Mouse (Mus musculus) forebrain, embryonic 13.5 days (tissue): Measurements from ENCODE around the gene Grxcr1. TPM values are rescaled to one million over a fixed set of nuclear protein-coding genes. Genes with fewer than 3 reads are reported as not detected.

Source experiments
- ATAC-seq: fragments of 200-750 bp; cut with Nextera tagmentation; 2 replicates; pipeline ENCODE4 v1.8.0; 2017
- H3K27ac ChIP-seq: fragments of 300-500 bp; sonication (generic); 2 replicates; pipeline ENCODE4 v1.5.1; 2015; ENCODE audit warnings: inconsistent platforms, mild to moderate bottlenecking, moderate library complexity
- H3K27me3 ChIP-seq: fragments of 300-500 bp; sonication (generic); 2 replicates; pipeline ENCODE4 v1.6.1; 2015; ENCODE audit warnings: mild to moderate bottlenecking, inconsistent platforms
- H3K36me3 ChIP-seq: fragments of 300-500 bp; sonication (generic); 2 replicates; pipeline ENCODE4 v1.6.1; 2015; ENCODE audit warnings: mild to moderate bottlenecking, inconsistent platforms; ENCODE audit not compliant: poor library complexity, severe bottlenecking
- H3K4me1 ChIP-seq: fragments of 300-500 bp; sonication (generic); 2 replicates; pipeline ENCODE4 v1.6.1; 2015; ENCODE audit warnings: inconsistent platforms
- H3K4me2 ChIP-seq: fragments of 300-500 bp; sonication (generic); 2 replicates; pipeline ENCODE4 v1.6.1; 2015; ENCODE audit warnings: inconsistent platforms, mild to moderate bottlenecking, moderate library complexity
- H3K4me3 ChIP-seq: fragments of 300-500 bp; sonication (generic); 2 replicates; pipeline ENCODE4 v1.5.1; 2015; ENCODE audit warnings: mild to moderate bottlenecking, inconsistent platforms
- H3K9ac ChIP-seq: fragments of 300-500 bp; sonication (generic); 2 replicates; pipeline ENCODE4 v1.6.1; 2015; ENCODE audit warnings: mild to moderate bottlenecking, inconsistent platforms
- H3K9me3 ChIP-seq: fragments of 300-500 bp; sonication (generic); replicated peaks from 2 replicates; pipeline ENCODE4 v1.6.1; 2016; ENCODE audit warnings: inconsistent platforms
- WGBS: fragments of 180-500 bp; shearing (Covaris S2); methylation state at CpG from one replicate; pipeline ENCODE4 v1.1.7; 2015; 5-methylcytosine and 5-hydroxymethylcytosine counted together
- polyA plus RNA-seq: library from polyadenylated mRNA; unstranded; fragments of >200 nt; fragmentation: Nextera tagmentation; extraction: Ambion mirVana; gene quantifications from 2 replicates; pipeline ENCODE4 v1.2.1, GENCODE M21; 2015

Grxcr1 gene
- polyA plus RNA-seq: not detected in 2 replicates

DNA sequence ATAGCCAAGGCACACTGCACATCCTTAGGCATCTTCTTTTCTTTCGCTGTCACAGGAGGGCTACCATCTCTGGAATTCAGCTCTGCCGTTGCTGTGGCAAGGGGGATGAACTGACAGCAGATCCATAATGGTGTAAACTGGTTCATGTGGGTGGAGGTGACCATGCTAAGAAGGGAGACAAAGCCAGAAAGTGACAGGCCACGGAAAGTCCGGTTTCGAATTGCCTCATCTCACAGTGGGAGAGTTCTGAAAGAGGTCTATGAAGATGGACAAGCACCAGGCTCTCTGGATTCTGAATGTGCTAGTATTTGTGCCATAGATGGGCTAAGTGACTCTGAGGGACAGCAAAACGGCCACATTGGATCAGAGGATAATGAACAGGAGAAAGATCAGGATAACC is at the start of gene Grxcr1:
Gene Grxcr1 (plus strand): TSS at position 92 of the 400 bp plus-strand sequence.
- Histone ChIP-seq H3K4me1 (no peaks in the 10 kb centered on the region), H3K4me2 (no peak within 1 kb of the TSS), H3K4me3 (no peak within 1 kb of the TSS), H3K27ac (no peak within 1 kb of the TSS), H3K36me3 (no peaks in the 10 kb centered on the region), H3K27me3 (no peaks in the 10 kb centered on the region), H3K9ac (no peak within 1 kb of the TSS), H3K9me3 (no peaks in the 10 kb centered on the region)
- WGBS: 89% methylated on average over 6 of the region's 6 CpGs
- ATAC-seq: no peak

GRCm38 (mm10) chr5:67981946-67982526 is 49.6 kb upstream of the Grxcr1 start:
- Histone ChIP-seq H3K4me3 (no peak overlapping the region), H3K36me3 (no peaks in the 10 kb centered on the region), H3K4me1 (no peaks in the 10 kb centered on the region), H3K4me2 (no peak overlapping the region), H3K27ac (no peak overlapping the region), H3K9me3 (no peaks in the 10 kb centered on the region), H3K9ac (no peak overlapping the region), H3K27me3 (no peaks in the 10 kb centered on the region)
- ATAC-seq: no peak
- 50% methylated on average over 3 of the region's 3 CpGs for WGBS

- no peak for ATAC-seq
- no peak overlapping the region for H3K27ac ChIP-seq
- H3K9me3 ChIP-seq: no peaks in the 10 kb centered on the region
- no peak overlapping the region for H3K4me3 ChIP-seq
- H3K4me2 ChIP-seq: no peak overlapping the region
- H3K27me3 ChIP-seq: no peaks in the 10 kb centered on the region
- no peak overlapping the region for H3K9ac ChIP-seq
- H3K4me1 ChIP-seq: no peaks in the 10 kb centered on the region
- H3K36me3 ChIP-seq: no peaks in the 10 kb centered on the region
Measured at GRCm38 (mm10) chr5:67990426-67990825, 41.2 kb upstream of the Grxcr1 start.

DNA sequence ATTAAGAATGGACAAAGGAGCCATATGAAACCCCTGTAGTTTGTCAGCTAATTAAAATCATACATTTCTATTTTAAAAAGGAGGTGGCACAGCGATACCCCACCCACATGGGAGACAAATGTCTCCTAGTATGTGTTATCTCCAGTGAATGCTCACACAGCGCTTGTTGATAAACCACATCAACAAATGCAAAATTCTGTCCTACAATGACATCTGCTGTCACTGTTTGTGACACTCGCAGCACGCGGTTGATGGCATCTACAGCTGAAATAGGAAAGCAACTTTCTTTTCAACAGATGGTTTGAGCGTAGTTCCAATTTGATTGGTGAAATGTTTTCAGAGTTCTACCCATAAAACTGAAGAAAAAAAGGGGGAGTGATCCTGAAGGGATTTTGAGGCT is 29.0 kb upstream of the Grxcr1 start:
- ATAC-seq: no peak
- WGBS: 92% methylated on average over 6 of the region's 6 CpGs
- no peaks in the 10 kb centered on the region for H3K36me3 ChIP-seq
- H3K27ac ChIP-seq: no peak overlapping the region
- H3K27me3 ChIP-seq: no peaks in the 10 kb centered on the region
- no peaks in the 10 kb centered on the region for H3K4me1 ChIP-seq
- no peaks in the 10 kb centered on the region for H3K9me3 ChIP-seq
- no peak overlapping the region for H3K9ac ChIP-seq
- H3K4me2 ChIP-seq: no peak overlapping the region
- H3K4me3 ChIP-seq: no peak overlapping the region

DNA sequence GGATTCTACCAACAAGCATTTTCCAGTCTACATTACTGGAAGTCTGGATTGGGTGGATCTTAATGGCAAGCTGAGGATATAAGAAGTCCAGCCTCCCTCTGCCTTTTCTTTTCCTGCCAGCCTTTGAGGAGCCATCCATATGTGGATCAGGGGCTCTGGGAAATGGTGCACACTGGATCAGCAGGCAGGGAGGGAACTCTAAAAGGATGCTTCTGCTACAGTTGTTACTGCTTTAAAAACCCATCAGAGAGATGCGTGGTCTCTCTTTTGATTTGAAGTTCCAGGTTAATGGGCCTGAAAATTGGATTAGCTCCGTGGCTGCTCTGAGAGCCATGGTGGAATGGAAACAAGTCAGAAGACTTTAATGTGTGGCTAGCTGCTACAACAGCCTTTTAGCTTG is 27.7 kb upstream of the Grxcr1 start:
- Histone ChIP-seq H3K27ac (no peak overlapping the region), H3K9ac (no peak overlapping the region), H3K4me2 (no peak overlapping the region), H3K4me1 (no peaks in the 10 kb centered on the region), H3K27me3 (no peaks in the 10 kb centered on the region), H3K4me3 (no peak overlapping the region), H3K36me3 (no peaks in the 10 kb centered on the region), H3K9me3 (no peaks in the 10 kb centered on the region)
- ATAC-seq: no peak
- WGBS: 1% methylated on average over 2 of the region's 2 CpGs

DNA sequence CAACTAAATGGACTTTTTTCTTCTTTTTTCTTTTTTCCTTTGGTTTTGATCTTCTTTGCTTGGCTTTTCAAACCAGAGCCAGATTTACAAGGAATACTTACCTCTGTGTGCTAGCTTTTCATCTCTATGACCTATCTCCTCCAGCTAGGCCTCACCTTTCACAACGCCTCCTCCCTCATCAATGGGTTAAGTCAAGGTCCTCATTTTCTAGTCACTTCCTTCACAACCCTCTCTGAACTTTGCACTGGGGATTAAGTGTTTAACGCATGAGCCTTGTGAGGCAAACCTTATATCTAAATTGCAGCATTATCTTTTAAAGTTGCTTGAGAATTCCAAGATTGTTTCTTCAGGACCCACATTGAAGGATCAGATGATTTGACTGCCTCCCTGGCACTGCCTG is 27.2 kb upstream of the Grxcr1 start:
- Histone ChIP-seq H3K4me3 (no peak overlapping the region), H3K27me3 (no peaks in the 10 kb centered on the region), H3K9me3 (no peaks in the 10 kb centered on the region), H3K4me1 (no peaks in the 10 kb centered on the region), H3K27ac (no peak overlapping the region), H3K9ac (no peak overlapping the region), H3K36me3 (no peaks in the 10 kb centered on the region), H3K4me2 (no peak overlapping the region)
- no peak for ATAC-seq
- WGBS: 70% methylated on average over 2 of the region's 2 CpGs

DNA sequence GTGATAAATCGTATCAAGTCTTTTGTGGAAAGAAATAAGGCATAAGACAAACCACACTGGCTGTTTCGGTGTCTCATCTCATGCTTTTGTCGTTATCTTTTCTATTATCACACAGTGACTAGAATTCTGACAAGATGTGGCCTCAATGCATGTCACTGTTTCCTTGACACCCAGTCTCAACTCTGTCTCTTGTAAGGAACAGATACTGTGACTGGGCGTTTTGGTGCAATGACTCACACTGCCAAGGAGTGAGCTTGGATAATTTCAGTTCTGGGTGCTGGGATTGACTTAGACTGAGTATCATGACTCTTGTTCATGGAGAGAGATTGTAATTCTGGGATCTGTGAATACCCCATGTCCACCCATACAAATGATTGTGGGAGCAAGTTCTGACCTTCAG is 24.6 kb upstream of the Grxcr1 start:
- no peak overlapping the region for H3K27ac ChIP-seq
- no peaks in the 10 kb centered on the region for H3K36me3 ChIP-seq
- no peak for ATAC-seq
- no peaks in the 10 kb centered on the region for H3K4me1 ChIP-seq
- no peak overlapping the region for H3K9ac ChIP-seq
- 89% methylated on average over 4 of the region's 4 CpGs for WGBS
- H3K4me2 ChIP-seq: no peak overlapping the region
- H3K4me3 ChIP-seq: no peak overlapping the region
- H3K9me3 ChIP-seq: no peaks in the 10 kb centered on the region
- H3K27me3 ChIP-seq: no peaks in the 10 kb centered on the region

DNA sequence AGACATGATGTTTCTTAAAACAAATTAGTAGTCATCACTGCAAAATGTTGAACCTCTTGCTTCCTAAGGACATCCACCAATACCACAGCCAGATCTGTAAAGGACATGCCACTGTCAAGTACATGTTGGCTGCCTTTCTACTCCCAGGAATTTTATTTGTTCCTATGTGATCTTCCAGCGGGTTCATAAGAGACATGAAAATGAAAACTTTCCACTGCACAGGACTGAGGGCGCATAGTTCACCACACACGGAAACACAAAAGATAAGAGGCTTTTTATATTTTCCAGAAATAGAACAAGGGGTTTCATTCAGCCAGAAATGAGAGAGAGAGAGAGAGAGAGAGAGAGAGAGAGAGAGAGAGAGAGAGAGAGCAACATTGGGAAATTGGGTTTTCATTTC is 20.1 kb upstream of the Grxcr1 start:
- H3K9me3 ChIP-seq: no peaks in the 10 kb centered on the region
- no peaks in the 10 kb centered on the region for H3K36me3 ChIP-seq
- no peak overlapping the region for H3K4me3 ChIP-seq
- WGBS: 72% methylated on average over 3 of the region's 3 CpGs
- H3K27me3 ChIP-seq: no peaks in the 10 kb centered on the region
- H3K4me2 ChIP-seq: no peak overlapping the region
- no peak for ATAC-seq
- no peaks in the 10 kb centered on the region for H3K4me1 ChIP-seq
- no peak overlapping the region for H3K9ac ChIP-seq
- no peak overlapping the region for H3K27ac ChIP-seq

DNA sequence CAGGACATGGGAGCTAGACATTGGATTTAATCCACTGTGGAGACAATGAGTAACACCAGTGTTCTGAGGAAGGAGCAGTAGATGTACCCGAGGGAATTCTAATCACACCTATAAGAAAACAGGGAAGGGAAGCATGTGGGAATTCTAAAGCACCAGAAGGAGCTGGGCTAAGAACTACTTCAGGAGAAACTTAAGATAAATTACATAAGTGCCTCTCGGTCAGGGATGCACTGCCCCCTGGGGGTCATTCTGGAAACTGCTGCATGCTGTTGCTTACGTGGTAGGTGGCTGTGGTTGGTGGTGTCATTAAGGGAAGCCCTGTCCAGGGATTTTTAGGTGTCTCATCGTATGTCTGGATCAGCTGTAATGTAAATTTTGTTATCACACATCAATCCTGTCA is 19.0 kb upstream of the Grxcr1 start:
- 12% methylated on average over 4 of the region's 4 CpGs for WGBS
- ATAC-seq: peak; percentile 78

DNA sequence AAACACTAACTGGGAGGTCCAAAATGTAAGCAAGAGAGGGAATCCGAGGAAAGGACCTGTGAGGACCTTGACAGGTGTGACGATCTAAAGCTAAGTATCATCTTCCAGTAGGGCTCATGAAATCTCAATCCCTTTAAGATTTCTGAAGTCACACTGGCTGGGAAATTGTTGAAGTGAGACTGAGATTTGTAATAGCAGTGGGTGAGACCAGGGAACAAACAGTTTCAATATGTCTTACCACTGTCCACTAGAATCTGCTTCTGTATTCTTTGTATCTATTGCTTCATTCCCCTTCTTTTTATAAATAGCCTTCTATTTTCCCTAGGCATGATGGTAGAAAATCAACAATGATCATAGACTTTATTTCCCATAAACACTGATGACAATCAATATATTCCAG is 10.8 kb upstream of the Grxcr1 start:
- Histone ChIP-seq H3K4me3 (no peak overlapping the region), H3K4me1 (no peaks in the 10 kb centered on the region), H3K9ac (no peak overlapping the region), H3K9me3 (no peaks in the 10 kb centered on the region), H3K27me3 (no peaks in the 10 kb centered on the region), H3K4me2 (no peak overlapping the region), H3K27ac (no peak overlapping the region), H3K36me3 (no peaks in the 10 kb centered on the region)
- 87% methylated on average over 2 of the region's 2 CpGs for WGBS
- no peak for ATAC-seq

More for the DNA sequence above, 19.0 kb upstream of the Grxcr1 start:
- no peak overlapping the region for H3K27ac ChIP-seq
- no peak overlapping the region for H3K4me3 ChIP-seq
- no peaks in the 10 kb centered on the region for H3K27me3 ChIP-seq
- no peaks in the 10 kb centered on the region for H3K9me3 ChIP-seq
- no peaks in the 10 kb centered on the region for H3K36me3 ChIP-seq
- H3K9ac ChIP-seq: no peak overlapping the region
- no peak overlapping the region for H3K4me2 ChIP-seq
- no peaks in the 10 kb centered on the region for H3K4me1 ChIP-seq

DNA sequence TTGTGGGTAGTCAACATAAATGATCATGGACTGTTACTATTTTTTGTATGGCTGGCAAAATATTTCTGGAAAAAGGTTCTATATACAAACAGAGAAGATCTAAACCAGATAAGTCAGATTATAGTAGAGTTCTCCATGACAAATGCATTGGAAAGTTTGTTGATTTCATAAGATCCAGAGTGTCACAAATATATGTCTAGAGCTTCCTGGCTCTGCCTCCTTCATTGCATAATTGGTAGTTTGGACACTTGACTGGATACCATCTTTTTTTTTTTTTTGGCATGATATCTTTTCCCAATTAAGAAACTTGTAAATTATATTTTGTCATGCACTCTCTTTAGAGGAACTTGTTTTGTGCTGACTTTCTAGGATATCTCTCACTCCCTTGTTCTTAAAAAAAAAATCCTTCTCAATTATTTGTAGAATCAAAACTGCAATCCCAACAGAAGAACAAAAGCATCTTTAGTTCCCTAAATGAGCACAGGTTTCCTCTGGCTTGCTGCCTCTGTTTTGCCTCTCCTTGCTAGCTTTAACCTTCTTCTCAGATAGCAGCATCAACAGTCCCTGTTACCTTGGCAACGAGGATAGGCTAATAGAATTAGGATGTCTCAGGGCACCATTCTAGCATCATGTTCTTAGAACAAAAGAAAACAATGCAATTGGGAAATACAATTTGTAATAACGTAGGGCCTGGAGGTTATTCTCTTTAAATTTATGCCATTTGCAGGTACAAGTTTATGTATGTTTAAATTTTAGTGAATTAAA is 4.8 kb upstream of the Grxcr1 start:
- no peak overlapping the region for H3K4me2 ChIP-seq
- H3K4me1 ChIP-seq: no peaks in the 10 kb centered on the region
- 54% methylated on average over 2 of the region's 2 CpGs for WGBS
- no peak for ATAC-seq
- H3K9ac ChIP-seq: no peak overlapping the region
- H3K27ac ChIP-seq: no peak overlapping the region
- H3K4me3 ChIP-seq: no peak overlapping the region
- H3K27me3 ChIP-seq: no peaks in the 10 kb centered on the region
- no peaks in the 10 kb centered on the region for H3K36me3 ChIP-seq
- H3K9me3 ChIP-seq: no peaks in the 10 kb centered on the region

DNA sequence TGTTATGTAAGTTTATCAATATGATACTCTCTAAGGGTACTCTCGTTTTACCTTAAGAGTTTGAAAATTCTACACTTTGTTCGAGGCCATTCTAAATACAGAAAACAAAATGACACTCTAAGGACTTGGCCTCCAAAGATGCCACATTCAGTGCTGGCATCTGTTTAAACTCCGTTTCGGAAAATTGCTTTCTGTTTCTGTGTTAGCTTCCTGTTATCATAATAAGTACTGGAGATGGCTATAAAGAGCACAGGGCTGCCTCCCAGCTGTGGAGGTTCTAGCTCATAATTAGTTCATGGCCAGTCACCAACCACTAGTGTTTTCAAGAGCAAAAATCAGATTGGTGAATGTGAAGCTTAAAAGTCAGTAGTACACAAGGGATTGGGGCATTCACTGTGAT is 4.2 kb upstream of the Grxcr1 start:
- H3K27ac ChIP-seq: no peak overlapping the region
- WGBS: 84% methylated on average over 4 of the region's 4 CpGs
- no peak for ATAC-seq
- H3K36me3 ChIP-seq: no peaks in the 10 kb centered on the region
- H3K4me1 ChIP-seq: no peaks in the 10 kb centered on the region
- no peak overlapping the region for H3K9ac ChIP-seq
- H3K4me3 ChIP-seq: no peak overlapping the region
- no peaks in the 10 kb centered on the region for H3K27me3 ChIP-seq
- no peak overlapping the region for H3K4me2 ChIP-seq
- no peaks in the 10 kb centered on the region for H3K9me3 ChIP-seq

DNA sequence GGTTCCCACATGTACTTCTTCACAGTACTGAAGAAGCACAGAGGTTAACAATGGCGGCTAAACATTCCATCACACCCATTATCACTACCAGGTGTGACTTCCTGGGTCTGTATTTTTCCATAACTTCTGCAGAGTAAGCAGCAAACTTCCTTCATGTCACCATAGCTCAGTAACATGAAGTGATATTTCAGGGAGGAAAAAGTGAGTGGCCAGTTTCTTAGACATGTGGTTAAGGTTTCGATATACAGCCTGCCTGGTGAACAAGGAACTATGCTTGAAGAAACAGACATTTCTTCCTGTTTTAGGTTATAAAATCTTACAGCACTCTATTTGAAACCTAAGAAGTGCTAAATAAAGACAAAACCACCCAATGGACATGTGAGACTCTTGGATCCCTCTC is 1.7 kb downstream of the Grxcr1 start:
- Histone ChIP-seq H3K27ac (no peak overlapping the region), H3K36me3 (no peaks in the 10 kb centered on the region), H3K27me3 (no peaks in the 10 kb centered on the region), H3K9me3 (no peaks in the 10 kb centered on the region), H3K9ac (no peak overlapping the region), H3K4me1 (no peaks in the 10 kb centered on the region), H3K4me2 (no peak overlapping the region), H3K4me3 (no peak overlapping the region)
- WGBS: 92% methylated on average over 2 of the region's 2 CpGs
- no peak for ATAC-seq
